In genomic region chr9:86395785-86396184, GRCm38 (mm10) we compare ENCODE assay signal across 12 mouse cellular contexts.
A peak's percentile ranks its signal among the peaks of the same experiment; 100 is the strongest.
DNase-seq lines count a peak whose midpoint lies in the region; ATAC-seq and TF ChIP-seq lines count a peak whose summit lies in the region.
"Had no signal": no experiment of that assay in that cellular context is flagged by ENCODE, and none has a peak within 500 bp of the region (broad histone marks: within the 10 kb centered on the region; RNA-seq: fewer than 3 reads in every experiment).

No protein-coding gene starts in this region.

- H3K4me3 ChIP-seq in kidney, embryonic 15.5 days (replicated peaks) = no peak overlapping the region
- H3K4me3 ChIP-seq in CH12.LX (replicated peaks in 1 of 3; ENCODE audit: low read depth in 2 of 3, low read length in 2 of 3, poor library complexity in 1 of 3) = no peak overlapping the region
- H3K4me3 ChIP-seq: embryonic facial prominence, embryonic 12.5 days; megakaryocyte, embryonic 14.5 days; neural tube, embryonic 13.5 days had no signal

- TF ChIP-seq EP300 in CH12.LX (IDR thresholded peaks at IDR 0.05; ENCODE audit: low read length) = no peak

- peak; percentile 5 to 18 for DNase-seq in kidney, adult 8-10 months
- no peak for DNase-seq in CH12.LX (ENCODE audit: extremely low read depth)
- peak; percentile 14 for DNase-seq in adipocyte (ENCODE audit: low spot score)
- DNase-seq in cerebellum, postnatal 25 days = peak; percentile 34 to 63
- DNase-seq in spleen, adult 12 weeks (ENCODE audit: low spot score) = no peak
- DNase-seq: forebrain, postnatal 0 days; thymus, adult 18-20 months had no signal

- no peaks in the 10 kb centered on the region for H3K79me2 ChIP-seq in CH12.LX (replicated peaks; ENCODE audit: control insufficient read depth, extremely low read depth, insufficient read depth, poor library complexity, severe bottlenecking)

- WGBS in kidney, embryonic 15.5 days = 70% methylated on average over 6 of the region's 6 CpGs

- no peak for TF ChIP-seq POLR2A in CH12.LX (IDR thresholded peaks at IDR 0.05; ENCODE audit: low read depth, low read length)

- H3K9ac ChIP-seq in kidney, embryonic 15.5 days = no peak overlapping the region
- H3K9ac ChIP-seq in CH12.LX (ENCODE audit: insufficient read depth, low read depth) = no peak overlapping the region
- H3K9ac ChIP-seq: embryonic facial prominence, embryonic 12.5 days; forebrain, postnatal 0 days; neural tube, embryonic 13.5 days had no signal

- peak; percentile 20 for TF ChIP-seq RAD21 in CH12.LX (IDR thresholded peaks at IDR 0.05; ENCODE audit: low read depth, low read length)

- peaks cover 11% of the 10 kb centered on the region for H3K4me1 ChIP-seq in kidney, embryonic 15.5 days
- H3K4me1 ChIP-seq in CH12.LX (ENCODE audit: control insufficient read depth in 1 of 2, insufficient read depth in 2 of 2) = no peaks in the 10 kb centered on the region
- H3K4me1 ChIP-seq: embryonic facial prominence, embryonic 12.5 days; neural tube, embryonic 13.5 days had no signal

- no peak overlapping the region for H3K27ac ChIP-seq in kidney, embryonic 15.5 days
- H3K27ac ChIP-seq in CH12.LX (ENCODE audit: insufficient read depth, low read depth) = no peak overlapping the region
- H3K27ac ChIP-seq: embryonic facial prominence, embryonic 12.5 days; neural tube, embryonic 13.5 days had no signal

- ATAC-seq in kidney, embryonic 15.5 days (replicated peaks; ENCODE audit: low FRiP score) = no peak
- ATAC-seq in erythroid progenitor cell, adult 5-6 weeks (replicated peaks; ENCODE audit: low FRiP score, poor library complexity, severe bottlenecking) = no peak
- ATAC-seq: forebrain, postnatal 0 days had no signal

- H3K9me3 ChIP-seq in kidney, embryonic 15.5 days (replicated peaks) = no peaks in the 10 kb centered on the region
- no peaks in the 10 kb centered on the region for H3K9me3 ChIP-seq in CH12.LX (replicated peaks; ENCODE audit: low read length)
- H3K9me3 ChIP-seq: neural tube, embryonic 13.5 days had no signal

- no peaks in the 10 kb centered on the region for H3K27me3 ChIP-seq in kidney, embryonic 15.5 days
- no peaks in the 10 kb centered on the region for H3K27me3 ChIP-seq in CH12.LX (replicated peaks)
- H3K27me3 ChIP-seq: embryonic facial prominence, embryonic 12.5 days; megakaryocyte, embryonic 14.5 days; neural tube, embryonic 13.5 days had no signal

- dilution Hi-C loops in CH12.LX (cut with MboI; ENCODE audit: extremely low pct_ligation_motif_present, extremely low pct_unique_long_range_greater_than_20kb, low sequenced_read_pairs) = no loop called here

- no peaks in the 10 kb centered on the region for H3K36me3 ChIP-seq in kidney, embryonic 15.5 days
- no peaks in the 10 kb centered on the region for H3K36me3 ChIP-seq in CH12.LX (replicated peaks in 1 of 2; ENCODE audit: control insufficient read depth in 1 of 2, insufficient read depth in 1 of 2, low read length in 1 of 2)
- H3K36me3 ChIP-seq: embryonic facial prominence, embryonic 12.5 days; neural tube, embryonic 13.5 days had no signal

- in situ Hi-C loops in CH12.LX (cut with MboI; ENCODE audit: low pct_ligation_motif_present, low pct_unique_long_range_greater_than_20kb, low sequenced_read_pairs) = no loop called here

- peak in 1 of 2 experiments; percentile 40; a peak in 2 of 4 replicates for TF ChIP-seq CTCF in CH12.LX (conservative IDR thresholded peaks at IDR 0.05 in 1 of 2, IDR thresholded peaks at IDR 0.05 in 1 of 2; ENCODE audit: low read depth in 2 of 2, low read length in 2 of 2)

- H3K4me2 ChIP-seq in kidney, embryonic 15.5 days = no peak overlapping the region
- no peak overlapping the region for H3K4me2 ChIP-seq in CH12.LX (ENCODE audit: insufficient read depth, low read depth, poor library complexity, severe bottlenecking)
- H3K4me2 ChIP-seq: embryonic facial prominence, embryonic 12.5 days; neural tube, embryonic 13.5 days had no signal

TF ChIP-seq in CH12.LX, 34 proteins besides CTCF, POLR2A, EP300 and RAD21:
- no peak for TF ChIP-seq USF2 (conservative IDR thresholded peaks at IDR 0.05; ENCODE audit: low read depth, low read length)
- TF ChIP-seq SMC3 (IDR thresholded peaks at IDR 0.05; ENCODE audit: low read depth, low read length) = peak; percentile 28; the same call in 1 of the 2 replicates

Comparison
In these comparisons a context has a peak if more than half of its experiments do, and no peak if none do; other contexts are left out.
1. DNase-seq: peak in kidney, adult 8-10 months (2 of 2), adipocyte (single experiment) and cerebellum, postnatal 25 days (2 of 2); none in CH12.LX (single experiment) and spleen, adult 12 weeks (single experiment).